Mouse (Mus musculus) left cerebral cortex, postnatal 4 days (tissue): Measurements from ENCODE around the gene Dido1. TPM values are rescaled to one million over a fixed set of nuclear protein-coding genes. Genes with fewer than 3 reads are reported as not detected.

Experiments used
- DNase-seq: peaks from one replicate; pipeline ENCODE4 v3.0.0-alpha.2; 2022
- intact Hi-C: fragments of 180-260 bp; cut with DNase I; formaldehyde crosslinking; loops from one replicate; pipeline ENCODE4 v1.15.1; 2025
- total RNA-seq, 2 experiments: library from RNA; stranded (reverse); gene quantifications; 2 replicates each; pipeline ENCODE4 v1.2.3; 2021

Gene Dido1
- total RNA-seq, 2 experiments from 2014 or later: 60.8 to 61.4 TPM

DNA sequence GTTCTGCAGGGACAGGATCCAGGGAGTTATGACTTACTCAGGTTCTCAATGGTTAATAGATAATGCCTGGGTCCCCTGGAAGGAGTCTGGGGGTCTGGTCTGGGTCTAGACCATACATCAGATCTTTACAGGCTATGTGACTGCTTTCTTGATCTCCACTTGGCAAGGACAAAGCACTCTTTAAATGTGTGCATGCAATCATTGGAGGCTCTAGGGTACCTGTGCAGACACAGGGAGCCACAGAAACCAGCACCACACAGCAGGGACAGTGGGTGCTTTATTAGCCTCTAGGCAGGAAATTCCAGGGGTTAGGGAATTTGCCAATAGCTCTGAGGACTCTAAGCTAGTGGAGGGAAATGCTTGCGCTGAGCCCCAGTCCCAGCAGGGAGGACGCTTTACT, 97.9 kb downstream of the Dido1 start:
- DNase-seq: no peak
- intact Hi-C loops: no loop called here

DNA sequence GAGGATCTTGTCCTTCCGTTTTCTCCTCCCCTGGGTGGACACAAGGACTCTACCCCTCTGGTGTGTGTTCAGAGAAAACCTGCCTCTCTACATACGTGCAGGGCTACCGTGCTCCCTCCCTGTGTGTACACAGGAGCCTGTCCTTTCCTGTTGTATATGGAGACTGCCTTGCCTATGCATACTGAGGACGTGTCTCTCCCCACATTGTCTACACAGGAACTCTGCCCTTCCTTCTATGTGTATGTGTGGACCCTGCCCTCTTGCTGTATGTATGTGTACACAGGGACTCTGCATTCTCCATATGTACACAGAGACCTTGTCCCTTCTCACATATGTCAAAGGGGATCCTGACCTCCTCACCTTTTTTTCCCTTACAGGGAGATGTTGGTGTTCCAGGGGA, 99.5 kb downstream of the Dido1 start:
- no peak for DNase-seq
- intact Hi-C loops: no loop called here

Other genes starting within 250 kb of the Dido1 start
- gene Ntsr1, start 210.0 kb downstream of the Dido1 start, total RNA-seq: 10 to 100 TPM; 52.1 to 54.5 TPM
- gene Mrgbp, start 128.7 kb downstream of the Dido1 start, total RNA-seq: 10 to 100 TPM; 25.9 to 28.9 TPM
- gene Ogfr, start 120.8 kb downstream of the Dido1 start, total RNA-seq: 10 to 100 TPM; 76.3 to 79.2 TPM
- gene Col9a3, start 112.2 kb downstream of the Dido1 start, total RNA-seq: 10 to 100 TPM; 22.5 to 22.6 TPM
- 1 to 10 TPM; 2.7 to 3.7 TPM for gene Tcfl5, start 67.3 kb downstream of the Dido1 start, total RNA-seq
- gene Gid8, start 118 bp upstream of the Dido1 start, total RNA-seq: 10 to 100 TPM; 66.3 to 67.5 TPM
- under 1 TPM; 0.44 to 0.50 TPM for gene Slc17a9, start 15.3 kb upstream of the Dido1 start, total RNA-seq
- gene Bhlhe23, start 66.9 kb upstream of the Dido1 start, total RNA-seq: not detected
- 10 to 100 TPM; 54.8 to 66.4 TPM for gene Ythdf1, start 210.9 kb upstream of the Dido1 start, total RNA-seq
- gene Birc7, start 219.0 kb upstream of the Dido1 start, total RNA-seq: not detected
- gene Nkain4, start 244.7 kb upstream of the Dido1 start, total RNA-seq: 10 to 100 TPM; 31.0 to 33.5 TPM